Mouse (Mus musculus) heart, postnatal 25 days (tissue): ENCODE results near the gene Kcne1. TPM values are rescaled to one million over a fixed set of nuclear protein-coding genes. Genes with fewer than 3 reads are reported as not detected.

ENCODE experiments used
- DNase-seq: peaks from one replicate; pipeline ENCODE4 v3.0.0; 2022; ENCODE audit warnings: low spot score
- intact Hi-C: fragments of 180-260 bp; cut with DNase I; formaldehyde crosslinking; loops from one replicate; pipeline ENCODE4 v1.15.1; 2025
- total RNA-seq, 2 experiments: library from RNA; stranded (reverse); gene quantifications; 2 replicates each; pipeline ENCODE4 v1.2.3; 2021

Kcne1 gene
- total RNA-seq, result 10 to 100 TPM; 39.8 to 40.1 TPM

DNA sequence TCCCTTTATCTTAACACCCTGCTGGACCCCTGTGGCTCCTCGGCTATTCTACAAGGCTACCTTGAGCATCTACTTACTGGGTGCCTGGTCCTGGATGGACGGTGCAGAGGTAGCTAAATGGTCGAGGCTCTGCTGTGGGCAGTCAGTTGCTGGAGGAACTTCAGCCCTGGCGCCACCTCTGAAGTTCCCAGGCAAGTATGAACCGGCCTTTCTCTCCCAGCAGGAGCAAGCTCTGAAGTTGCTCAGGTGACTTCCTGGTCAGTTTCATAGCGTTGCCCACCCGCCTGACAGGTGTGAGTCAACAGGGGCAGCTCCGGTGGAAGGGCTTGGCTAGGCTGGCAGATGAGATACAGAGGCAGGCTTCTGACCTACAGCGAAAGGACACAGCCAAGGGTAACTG, at the start of gene Kcne1:
Gene Kcne1 (minus strand): TSS at position 240 of the 400 bp plus-strand sequence.
- intact Hi-C loops, result no loop called here
- DNase-seq, result no peak

GRCm38 (mm10) chr16:92407883-92408282, 48.6 kb upstream of the Kcne1 start:
- intact Hi-C loops, result no loop called here
- DNase-seq, result no peak

- DNase-seq, result no peak
- intact Hi-C loops, result no loop called here
Measured at GRCm38 (mm10) chr16:92404141-92404540, 44.9 kb upstream of the Kcne1 start.

DNA sequence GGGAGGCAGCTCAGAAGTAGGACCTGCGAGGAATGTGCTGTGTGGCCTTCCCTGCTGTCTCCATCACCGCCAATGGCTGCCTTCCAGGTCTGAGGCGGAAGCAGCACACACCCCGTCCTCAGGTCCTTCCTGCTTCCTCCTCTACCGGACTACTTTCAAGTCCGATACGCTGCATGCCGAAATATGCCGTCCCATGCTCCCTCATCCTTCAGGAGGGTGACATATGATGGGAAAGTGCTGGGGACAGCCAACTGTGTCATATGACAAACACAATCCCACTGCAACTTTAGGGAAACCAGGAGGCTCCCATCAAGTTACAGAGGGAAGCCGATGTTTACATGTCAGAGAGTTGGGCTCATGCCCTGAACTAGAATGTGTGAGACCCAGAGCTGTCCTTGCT, 43.8 kb upstream of the Kcne1 start:
- DNase-seq, result no peak
- intact Hi-C loops, result loop anchor here (2.0 kb wide), 2 partner anchors 24 to 42 kb away; no protein-coding TSS in a partner anchor

DNA sequence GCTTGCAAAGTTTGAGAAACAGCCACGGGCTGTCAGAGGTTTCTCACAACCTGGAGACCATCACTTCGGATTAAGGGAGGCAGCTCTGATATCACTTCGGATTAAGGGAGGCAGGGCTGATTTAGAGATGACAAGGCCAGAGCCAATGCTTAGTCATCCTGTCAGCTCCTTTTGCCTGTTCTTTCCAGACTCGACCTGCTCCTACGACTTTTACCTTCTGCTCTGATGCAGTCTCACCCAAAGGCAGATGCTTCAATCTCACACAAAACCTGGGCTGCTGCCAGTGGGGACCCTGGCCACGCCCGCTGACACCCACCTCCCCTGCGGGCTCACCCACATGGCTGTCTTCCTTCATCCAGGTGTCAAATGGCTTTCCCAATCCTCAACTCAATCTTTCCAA, 42.9 kb upstream of the Kcne1 start:
- no peak for DNase-seq
- intact Hi-C loops, result loop anchor here (2.0 kb wide), 2 partner anchors 25 to 43 kb away; no protein-coding TSS in a partner anchor

- DNase-seq, result no peak
Measured at GRCm38 (mm10) chr16:92401206-92401605, 41.9 kb upstream of the Kcne1 start.

DNA sequence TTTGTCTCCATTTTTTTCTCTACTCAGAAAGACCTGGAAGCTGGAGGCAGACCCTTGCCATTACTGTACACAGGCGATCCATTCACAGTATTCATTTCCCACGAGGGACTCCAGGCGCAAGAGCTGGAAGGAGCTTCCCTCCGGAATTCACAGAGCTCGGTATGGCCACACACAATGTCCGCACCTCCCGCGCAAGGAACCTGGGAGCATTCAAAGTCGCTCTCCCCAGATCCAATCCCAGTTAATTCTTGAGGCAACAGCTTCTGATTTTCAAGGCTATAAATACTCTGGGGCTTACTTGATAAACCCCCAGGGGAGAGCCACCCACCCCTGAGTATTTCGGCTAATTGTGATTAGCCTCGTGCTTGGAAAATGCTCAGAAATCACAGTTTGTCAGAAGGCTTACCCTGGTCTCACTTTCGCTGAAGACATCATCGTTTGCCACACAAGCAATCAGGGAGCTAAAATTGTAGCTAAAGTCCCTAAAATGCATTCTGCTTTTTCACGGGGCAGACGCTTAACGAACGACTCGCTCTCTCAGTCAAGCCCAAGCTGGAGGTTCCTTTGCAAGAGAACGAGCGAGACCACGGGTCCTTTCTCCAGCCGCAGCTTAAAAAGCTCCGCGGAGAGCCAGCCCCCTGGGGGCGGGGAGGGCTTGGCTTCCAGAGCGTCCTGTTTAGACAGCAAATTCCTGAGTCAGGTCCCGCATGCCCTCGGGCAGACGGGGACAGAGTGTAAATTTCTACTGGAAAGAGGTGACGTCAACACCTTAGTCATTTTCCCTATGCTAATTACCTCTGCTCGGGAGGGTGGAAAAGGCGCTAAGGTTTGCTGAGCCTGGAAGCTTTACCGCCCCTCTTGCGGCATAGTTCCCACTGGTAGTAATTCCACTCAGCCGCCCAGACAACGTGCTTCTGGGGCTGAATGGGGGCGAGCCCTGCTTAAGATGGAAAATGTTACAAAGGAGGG, 40.5 kb upstream of the Kcne1 start:
- DNase-seq, result peak; percentile 82
- intact Hi-C loops, result no loop called here

More at GRCm38 (mm10) chr16:92401206-92401605, 41.9 kb upstream of the Kcne1 start:
- intact Hi-C loops, result no loop called here

DNA sequence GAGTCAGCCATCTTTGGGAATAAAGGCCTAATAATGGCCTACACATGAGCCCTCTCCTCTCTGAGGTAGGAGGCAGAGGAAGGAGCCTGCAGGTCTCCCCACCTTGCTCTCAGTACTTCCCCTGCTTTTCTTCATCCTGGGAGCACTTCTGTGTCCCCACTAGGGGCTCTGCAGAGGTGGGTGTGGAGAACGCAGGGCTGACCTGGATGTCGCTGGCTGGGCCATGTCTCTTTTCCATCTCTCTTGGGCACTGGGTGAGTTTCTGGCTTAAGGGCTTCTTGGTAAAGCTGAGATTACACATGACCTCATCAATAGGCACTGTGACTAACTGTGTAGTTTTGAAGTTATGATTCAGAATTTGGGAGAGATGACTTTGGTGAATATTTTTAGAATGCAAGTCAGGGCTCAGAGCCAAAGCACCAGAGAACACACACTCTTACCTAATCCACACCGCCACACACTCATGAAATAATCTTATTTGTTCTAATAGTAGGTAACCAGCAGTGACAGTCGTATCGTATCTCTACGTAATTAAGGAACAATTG, 39.4 kb upstream of the Kcne1 start:
- DNase-seq, result no peak

DNA sequence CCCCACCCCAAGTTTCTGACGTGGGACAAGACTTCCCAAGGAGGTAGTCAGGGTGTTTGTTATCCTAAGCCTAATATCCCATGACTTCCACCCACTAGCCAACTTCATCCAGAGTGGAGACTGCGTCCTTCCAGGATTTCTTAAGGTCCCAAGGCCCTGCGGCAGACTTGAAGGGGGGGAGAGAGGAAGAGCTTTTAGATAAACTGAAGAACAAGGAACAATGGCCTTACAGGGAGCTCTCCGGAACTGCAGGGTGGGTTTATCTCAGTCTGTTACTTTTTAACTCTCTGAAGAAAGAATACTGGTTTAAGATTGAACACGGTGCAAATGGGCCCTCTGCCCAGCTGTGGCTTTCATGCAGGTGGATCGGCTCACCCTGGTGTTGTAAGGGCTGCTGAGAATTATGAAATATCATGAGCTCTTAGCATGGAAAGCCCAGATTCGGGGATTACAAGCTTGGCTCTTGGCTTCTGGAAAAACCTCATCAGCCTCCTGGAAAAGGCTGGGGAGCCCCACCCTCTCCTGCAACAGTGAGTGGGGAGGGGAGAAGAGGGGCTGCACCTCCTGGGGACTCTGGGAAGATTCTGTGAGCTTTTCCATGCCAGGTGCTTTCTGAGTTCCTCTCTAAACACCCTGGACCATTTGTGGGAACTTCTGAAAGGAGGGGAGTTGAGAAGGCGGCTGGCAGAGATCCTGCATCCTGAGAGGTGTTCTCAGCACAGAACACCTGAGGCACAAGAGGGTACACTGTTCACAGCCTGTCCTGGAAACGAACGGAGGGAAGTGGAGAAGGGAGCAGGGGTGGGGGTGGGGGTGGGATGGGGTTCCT, 38.7 kb upstream of the Kcne1 start:
- DNase-seq, result no peak
- intact Hi-C loops, result no loop called here

More for the DNA sequence above, 39.4 kb upstream of the Kcne1 start:
- intact Hi-C loops, result no loop called here

GRCm38 (mm10) chr16:92393732-92394131, 34.5 kb upstream of the Kcne1 start:
- no peak for DNase-seq
- intact Hi-C loops, result no loop called here

- intact Hi-C loops, result no loop called here
- DNase-seq, result no peak
Measured at GRCm38 (mm10) chr16:92387692-92388091, 28.4 kb upstream of the Kcne1 start.

- no peak for DNase-seq
- intact Hi-C loops, result loop anchor here (1.0 to 2.0 kb wide), 4 partner anchors 44 to 94 kb away; no protein-coding TSS in a partner anchor
Measured at GRCm38 (mm10) chr16:92385062-92385461, 25.8 kb upstream of the Kcne1 start.

- no peak for DNase-seq
- intact Hi-C loops, result no loop called here
Measured at GRCm38 (mm10) chr16:92383412-92383811, 24.1 kb upstream of the Kcne1 start.

GRCm38 (mm10) chr16:92382508-92382907, 23.2 kb upstream of the Kcne1 start:
- intact Hi-C loops, result no loop called here
- no peak for DNase-seq

DNA sequence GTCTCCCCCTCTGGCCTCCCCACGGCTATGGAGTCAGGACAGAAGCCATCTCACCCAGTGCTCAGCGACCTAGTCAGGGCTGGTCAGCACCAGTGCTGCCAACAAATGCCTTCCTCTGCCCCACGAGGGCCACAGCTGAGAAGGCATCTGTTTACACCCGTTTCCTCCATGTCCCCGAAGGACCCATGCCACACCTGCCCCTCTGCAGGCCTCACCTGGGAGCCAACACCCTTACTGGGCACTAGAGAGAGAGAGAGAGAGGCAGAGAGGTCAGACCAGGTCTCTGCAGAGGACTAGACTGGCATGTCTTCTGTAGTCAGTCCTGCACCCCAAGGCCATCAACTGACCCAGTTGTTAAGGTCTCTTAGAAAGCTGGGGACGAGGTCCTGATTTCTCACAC, 21.8 kb upstream of the Kcne1 start:
- intact Hi-C loops, result no loop called here
- DNase-seq, result no peak

DNA sequence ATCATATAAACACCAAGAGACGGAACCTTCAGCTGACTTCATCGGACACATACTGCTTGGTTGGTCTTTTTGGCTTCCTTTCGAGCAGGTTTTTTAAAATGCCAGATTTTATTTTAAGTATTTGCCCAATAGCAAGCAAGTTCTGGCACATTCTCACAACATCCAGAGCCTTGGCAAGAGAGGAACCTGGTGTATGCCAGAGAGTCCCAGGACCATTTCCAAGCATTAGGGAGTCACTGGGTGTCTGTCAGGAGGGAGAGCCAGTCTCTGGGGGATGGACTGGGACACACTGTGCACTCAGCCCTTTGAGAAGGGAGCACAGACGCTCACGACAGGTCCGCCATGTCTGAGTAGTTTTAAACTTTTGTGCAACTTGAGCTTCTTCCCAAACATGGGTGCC, 17.7 kb upstream of the Kcne1 start:
- intact Hi-C loops, result no loop called here
- no peak for DNase-seq

DNA sequence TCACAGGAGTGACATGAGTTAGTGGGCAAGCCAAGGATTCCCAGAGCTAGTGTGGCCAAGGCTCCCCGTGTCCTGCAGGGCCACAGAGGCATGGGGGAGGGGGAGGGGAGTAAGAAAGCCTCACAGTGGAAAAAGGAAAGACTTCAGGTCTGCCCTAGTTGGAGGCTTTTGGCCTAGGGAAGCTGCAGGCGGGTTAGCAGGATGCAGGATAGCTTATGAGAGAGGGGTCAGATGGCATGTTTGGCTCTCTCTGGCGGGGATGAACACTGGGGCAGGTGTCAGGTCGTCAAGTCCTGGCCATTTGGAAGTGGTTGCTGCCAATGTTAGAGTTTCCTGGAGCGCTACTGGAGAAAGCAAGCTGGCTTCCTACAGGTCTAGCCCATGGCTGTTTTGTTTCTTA, 12.4 kb upstream of the Kcne1 start:
- intact Hi-C loops, result no loop called here
- DNase-seq, result no peak

GRCm38 (mm10) chr16:92369260-92369659, 10.0 kb upstream of the Kcne1 start:
- no peak for DNase-seq
- intact Hi-C loops, result no loop called here

DNA sequence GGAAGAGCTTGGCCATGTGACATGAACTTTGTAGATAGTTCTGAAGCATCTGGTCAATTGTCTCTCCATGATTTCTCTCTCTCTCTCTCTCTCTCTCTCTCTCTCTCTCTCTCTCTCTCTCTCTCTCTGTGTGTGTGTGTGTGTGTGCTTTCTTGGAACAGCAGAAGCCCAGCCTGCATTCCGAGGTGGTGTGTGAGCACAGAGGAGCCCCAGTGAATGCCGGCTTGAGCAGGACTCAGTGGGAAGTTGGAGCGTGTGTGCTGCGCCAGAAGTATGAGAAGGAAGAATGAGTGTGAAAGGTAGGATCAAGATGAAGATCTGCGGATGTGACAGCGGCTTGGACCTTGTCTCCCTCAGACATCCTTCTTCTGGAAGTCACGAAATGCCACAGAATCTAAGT, 6.2 kb upstream of the Kcne1 start:
- intact Hi-C loops, result no loop called here
- DNase-seq, result no peak

DNA sequence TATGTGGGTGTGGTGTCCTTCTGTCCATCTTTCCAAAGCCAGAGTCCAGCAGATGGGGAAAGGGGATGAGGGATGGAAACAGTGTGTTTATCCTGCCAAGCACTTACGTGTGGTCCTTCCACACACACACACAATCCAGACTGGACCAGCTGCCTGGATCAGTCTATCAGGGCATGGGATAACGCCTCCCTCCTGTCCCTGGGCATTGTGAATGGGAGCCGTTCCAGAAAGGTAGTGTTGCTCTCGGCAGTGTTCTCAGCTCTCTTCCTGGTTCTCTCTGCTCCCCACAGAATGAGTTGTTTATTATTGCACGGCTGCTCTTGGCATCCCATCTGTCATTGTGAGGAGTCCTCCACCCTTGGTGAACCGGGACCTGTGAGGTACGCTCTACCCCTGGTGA, 1.4 kb upstream of the Kcne1 start:
- DNase-seq, result no peak
- intact Hi-C loops, result no loop called here
